Mouse (Mus musculus): ENCODE data around the gene Tmem110.
A peak's percentile ranks its signal among the peaks of the same experiment; 100 is the strongest.

Gene Tmem110

GRCm38 (mm10) chr14:30861421-30862125 is 36.2 kb downstream of the Tmem110 start:
- peak in 1 of 2 experiments; percentile 38 for DNase-seq (ENCODE audit: inconsistent age in 2 of 2, low spot score in 1 of 2)

- no peak for DNase-seq (ENCODE audit: inconsistent age in 2 of 2, low spot score in 1 of 2)
Observed at GRCm38 (mm10) chr14:30862368-30862767, 37.0 kb downstream of the Tmem110 start.

- peak in 1 of 2 experiments; percentile 50 for DNase-seq (ENCODE audit: inconsistent age in 2 of 2, low spot score in 1 of 2)
Observed at GRCm38 (mm10) chr14:30865311-30865710, 39.9 kb downstream of the Tmem110 start.

- peak; percentile 55 to 88 for DNase-seq (ENCODE audit: inconsistent age in 2 of 2, low spot score in 1 of 2)
Observed at GRCm38 (mm10) chr14:30867042-30867441, 41.7 kb downstream of the Tmem110 start.

GRCm38 (mm10) chr14:30868826-30869225 is 43.4 kb downstream of the Tmem110 start:
- no peak for DNase-seq (ENCODE audit: inconsistent age in 2 of 2, low spot score in 1 of 2)

- DNase-seq (ENCODE audit: inconsistent age in 2 of 2, low spot score in 1 of 2): peak in 1 of 2 experiments; percentile 58
Observed at GRCm38 (mm10) chr14:30869391-30869801, 44.0 kb downstream of the Tmem110 start.

GRCm38 (mm10) chr14:30870206-30871147 is 45.1 kb downstream of the Tmem110 start:
- no peak for DNase-seq (ENCODE audit: inconsistent age in 2 of 2, low spot score in 1 of 2)

GRCm38 (mm10) chr14:30874095-30874700 is 48.8 kb downstream of the Tmem110 start:
- no peak for DNase-seq (ENCODE audit: inconsistent age in 2 of 2, low spot score in 1 of 2)

GRCm38 (mm10) chr14:30875130-30875865 is 49.9 kb downstream of the Tmem110 start:
- DNase-seq (ENCODE audit: inconsistent age in 2 of 2, low spot score in 1 of 2): no peak

- DNase-seq (ENCODE audit: inconsistent age in 2 of 2, low spot score in 1 of 2): no peak
Observed at GRCm38 (mm10) chr14:30875955-30876354, 50.6 kb downstream of the Tmem110 start.

- no peak for DNase-seq (ENCODE audit: inconsistent age in 2 of 2, low spot score in 1 of 2)
Observed at GRCm38 (mm10) chr14:30876451-30876850, 51.1 kb downstream of the Tmem110 start.

- DNase-seq (ENCODE audit: inconsistent age in 2 of 2, low spot score in 1 of 2): no peak
Observed at GRCm38 (mm10) chr14:30877827-30878226, 52.4 kb downstream of the Tmem110 start.

- no peak for DNase-seq (ENCODE audit: inconsistent age in 2 of 2, low spot score in 1 of 2)
Observed at GRCm38 (mm10) chr14:30878958-30879571, 53.7 kb downstream of the Tmem110 start, which contains the start of gene Mustn1. TSS of gene Mustn1 (plus strand) at chr14:30879200.

GRCm38 (mm10) chr14:30879794-30880193 is 54.4 kb downstream of the Tmem110 start:
- DNase-seq (ENCODE audit: inconsistent age in 2 of 2, low spot score in 1 of 2): no peak

- no peak for DNase-seq (ENCODE audit: inconsistent age in 2 of 2, low spot score in 1 of 2)
Observed at GRCm38 (mm10) chr14:30880251-30880650, 54.9 kb downstream of the Tmem110 start.

- DNase-seq (ENCODE audit: inconsistent age in 2 of 2, low spot score in 1 of 2): peak in 1 of 2 experiments; percentile 78
Observed at GRCm38 (mm10) chr14:30880811-30881717, 55.7 kb downstream of the Tmem110 start.

GRCm38 (mm10) chr14:30881718-30882108 is 56.3 kb downstream of the Tmem110 start:
- no peak for DNase-seq (ENCODE audit: inconsistent age in 2 of 2, low spot score in 1 of 2)

GRCm38 (mm10) chr14:30885298-30885697 is 59.9 kb downstream of the Tmem110 start:
- DNase-seq (ENCODE audit: inconsistent age in 2 of 2, low spot score in 1 of 2): no peak

GRCm38 (mm10) chr14:30886204-30886603 is 60.8 kb downstream of the Tmem110 start, which contains the start of gene Itih4:
TSS of gene Itih4 (plus strand) at chr14:30886476.
- DNase-seq (ENCODE audit: inconsistent age in 2 of 2, low spot score in 1 of 2): no peak

Data from adrenal gland, adult (tissue).